Mouse (Mus musculus): ENCODE measurements around the gene Dguok. TPM values are rescaled to one million over a fixed set of nuclear protein-coding genes. Genes with fewer than 3 reads are reported as not detected.
A peak's percentile ranks its signal among the peaks of the same experiment; 100 is the strongest.

Gene Dguok
- polyA plus RNA-seq, 1 experiment from 2014 or later, result 62.6 TPM

- 83% methylated on average over 3 of the region's 3 CpGs for WGBS
Observed at GRCm38 (mm10) chr6:83515172-83515571, 8.4 kb upstream of the Dguok start.

GRCm38 (mm10) chr6:83512495-83512894 is 5.7 kb upstream of the Dguok start:
- no peak for ATAC-seq (ENCODE audit: low FRiP score, low read depth)
- Histone ChIP-seq H3K36me3 (no peaks in the 10 kb centered on the region), H3K27me3 (no peaks in the 10 kb centered on the region), H3K9ac (replicated peaks) (no peak overlapping the region), H3K4me1 (no peaks in the 10 kb centered on the region), H3K27ac (replicated peaks) (no peak overlapping the region), H3K4me3 (no peak overlapping the region), H3K4me2 (replicated peaks) (no peak overlapping the region), H3K9me3 (no peaks in the 10 kb centered on the region)
- WGBS, result 21% methylated on average over 1 of the region's 1 CpGs

More at GRCm38 (mm10) chr6:83515172-83515571, 8.4 kb upstream of the Dguok start:
- Histone ChIP-seq H3K36me3 (no peaks in the 10 kb centered on the region), H3K4me3 (no peak overlapping the region), H3K9me3 (no peaks in the 10 kb centered on the region), H3K27me3 (no peaks in the 10 kb centered on the region), H3K9ac (replicated peaks) (no peak overlapping the region), H3K4me2 (replicated peaks) (no peak overlapping the region), H3K4me1 (no peaks in the 10 kb centered on the region), H3K27ac (replicated peaks) (no peak overlapping the region)
- ATAC-seq (ENCODE audit: low FRiP score, low read depth), result no peak

GRCm38 (mm10) chr6:83510210-83510609 is 3.4 kb upstream of the Dguok start:
- no peak overlapping the region for H3K4me3 ChIP-seq
- ATAC-seq (ENCODE audit: low FRiP score, low read depth), result no peak
- H3K4me2 ChIP-seq (replicated peaks), result no peak overlapping the region
- no peaks in the 10 kb centered on the region for H3K9me3 ChIP-seq
- no peak overlapping the region for H3K27ac ChIP-seq (replicated peaks)
- no peaks in the 10 kb centered on the region for H3K27me3 ChIP-seq
- 71% methylated on average over 2 of the region's 2 CpGs for WGBS
- no peak overlapping the region for H3K9ac ChIP-seq (replicated peaks)
- no peaks in the 10 kb centered on the region for H3K36me3 ChIP-seq
- peaks cover 12% of the 10 kb centered on the region for H3K4me1 ChIP-seq

- no peak for ATAC-seq (ENCODE audit: low FRiP score, low read depth)
- Histone ChIP-seq H3K4me1 (peaks cover 13% of the 10 kb centered on the region), H3K27ac (replicated peaks) (no peak overlapping the region), H3K4me2 (replicated peaks) (no peak overlapping the region), H3K9me3 (no peaks in the 10 kb centered on the region), H3K9ac (replicated peaks) (no peak overlapping the region), H3K36me3 (no peaks in the 10 kb centered on the region), H3K27me3 (no peaks in the 10 kb centered on the region), H3K4me3 (no peak overlapping the region)
- WGBS, result 35% methylated on average over 8 of the region's 8 CpGs
Observed at GRCm38 (mm10) chr6:83509442-83509841, 2.7 kb upstream of the Dguok start.

- Histone ChIP-seq H3K27ac (replicated peaks) (peak overlapping the region; percentile 91; the same call in 1 of the 2 replicates), H3K4me1 (peaks cover 13% of the 10 kb centered on the region), H3K4me2 (replicated peaks) (peak overlapping the region; percentile 64), H3K4me3 (peak overlapping the region; percentile 88), H3K9ac (replicated peaks) (peak overlapping the region; percentile 88), H3K36me3 (no peaks in the 10 kb centered on the region), H3K9me3 (no peaks in the 10 kb centered on the region), H3K27me3 (no peaks in the 10 kb centered on the region)
- no peak; the same call in 1 of the 2 replicates for ATAC-seq (ENCODE audit: low FRiP score, low read depth)
- WGBS, result 31% methylated on average over 6 of the region's 6 CpGs
Observed at GRCm38 (mm10) chr6:83507168-83507546, 388 bp upstream of the Dguok start.

GRCm38 (mm10) chr6:83505554-83505953 is 1.2 kb downstream of the Dguok start:
- H3K27ac ChIP-seq (replicated peaks), result no peak overlapping the region
- no peak for ATAC-seq (ENCODE audit: low FRiP score, low read depth)
- H3K36me3 ChIP-seq, result peaks cover under 1% of the 10 kb centered on the region; the same call in 1 of the 2 replicates
- peak overlapping the region; percentile 64 for H3K4me2 ChIP-seq (replicated peaks)
- no peaks in the 10 kb centered on the region for H3K9me3 ChIP-seq
- H3K4me3 ChIP-seq, result peak overlapping the region; percentile 88; the same call in 1 of the 2 replicates
- H3K4me1 ChIP-seq, result peaks cover 13% of the 10 kb centered on the region
- no peaks in the 10 kb centered on the region for H3K27me3 ChIP-seq
- WGBS, result 93% methylated on average over 4 of the region's 4 CpGs
- H3K9ac ChIP-seq (replicated peaks), result 0 out of 2 replicates have a peak overlapping the region, but pooled peaks have one; percentile 88

- WGBS, result 81% methylated on average over 3 of the region's 3 CpGs
- Histone ChIP-seq H3K4me2 (replicated peaks) (no peak overlapping the region), H3K36me3 (peaks cover 4% of the 10 kb centered on the region; the same call in 1 of the 2 replicates)
Observed at GRCm38 (mm10) chr6:83503361-83503760, 3.4 kb downstream of the Dguok start.

GRCm38 (mm10) chr6:83502656-83503055 is 4.1 kb downstream of the Dguok start:
- 93% methylated on average over 3 of the region's 3 CpGs for WGBS
- Histone ChIP-seq H3K9me3 (no peaks in the 10 kb centered on the region), H3K27me3 (no peaks in the 10 kb centered on the region), H3K9ac (replicated peaks) (no peak overlapping the region), H3K27ac (replicated peaks) (no peak overlapping the region), H3K4me2 (replicated peaks) (no peak overlapping the region), H3K36me3 (peaks cover 4% of the 10 kb centered on the region; the same call in 1 of the 2 replicates), H3K4me3 (no peak overlapping the region), H3K4me1 (peaks cover 13% of the 10 kb centered on the region)
- ATAC-seq (ENCODE audit: low FRiP score, low read depth), result no peak

More at GRCm38 (mm10) chr6:83503361-83503760, 3.4 kb downstream of the Dguok start:
- no peak overlapping the region for H3K4me3 ChIP-seq
- ATAC-seq (ENCODE audit: low FRiP score, low read depth), result no peak
- no peaks in the 10 kb centered on the region for H3K27me3 ChIP-seq
- H3K4me1 ChIP-seq, result peaks cover 13% of the 10 kb centered on the region
- no peak overlapping the region for H3K27ac ChIP-seq (replicated peaks)
- no peak overlapping the region for H3K9ac ChIP-seq (replicated peaks)
- no peaks in the 10 kb centered on the region for H3K9me3 ChIP-seq

- Histone ChIP-seq H3K36me3 (peaks cover 5% of the 10 kb centered on the region; the same call in 1 of the 2 replicates), H3K9me3 (no peaks in the 10 kb centered on the region)
- ATAC-seq (ENCODE audit: low FRiP score, low read depth), result no peak
Observed at GRCm38 (mm10) chr6:83501524-83502310, 5.1 kb downstream of the Dguok start.

GRCm38 (mm10) chr6:83500462-83500861 is 6.3 kb downstream of the Dguok start:
- Histone ChIP-seq H3K4me2 (replicated peaks) (no peak overlapping the region), H3K4me1 (peaks cover 4% of the 10 kb centered on the region; the same call in 1 of the 2 replicates), H3K4me3 (no peak overlapping the region), H3K36me3 (peaks cover 17% of the 10 kb centered on the region; the same call in 1 of the 2 replicates), H3K27me3 (no peaks in the 10 kb centered on the region), H3K9ac (replicated peaks) (no peak overlapping the region), H3K27ac (replicated peaks) (no peak overlapping the region), H3K9me3 (no peaks in the 10 kb centered on the region)
- WGBS, result 68% methylated on average over 3 of the region's 3 CpGs
- ATAC-seq (ENCODE audit: low FRiP score, low read depth), result no peak

More at GRCm38 (mm10) chr6:83501524-83502310, 5.1 kb downstream of the Dguok start:
- peaks cover 11% of the 10 kb centered on the region for H3K4me1 ChIP-seq
- 69% methylated on average over 9 of the region's 9 CpGs for WGBS
- H3K4me3 ChIP-seq, result no peak overlapping the region
- no peak overlapping the region for H3K4me2 ChIP-seq (replicated peaks)
- H3K27me3 ChIP-seq, result no peaks in the 10 kb centered on the region
- H3K27ac ChIP-seq (replicated peaks), result no peak overlapping the region
- H3K9ac ChIP-seq (replicated peaks), result no peak overlapping the region

- H3K36me3 ChIP-seq, result peaks cover 18% of the 10 kb centered on the region; the same call in 1 of the 2 replicates
- H3K4me3 ChIP-seq, result no peak overlapping the region
- H3K4me2 ChIP-seq (replicated peaks), result no peak overlapping the region
- no peak overlapping the region for H3K27ac ChIP-seq (replicated peaks)
- ATAC-seq (ENCODE audit: low FRiP score, low read depth), result no peak
- 95% methylated on average over 10 of the region's 10 CpGs for WGBS
- no peaks in the 10 kb centered on the region for H3K4me1 ChIP-seq
- H3K27me3 ChIP-seq, result no peaks in the 10 kb centered on the region
- H3K9ac ChIP-seq (replicated peaks), result no peak overlapping the region
- H3K9me3 ChIP-seq, result no peaks in the 10 kb centered on the region
Observed at GRCm38 (mm10) chr6:83499078-83499477, 7.7 kb downstream of the Dguok start.
